Mouse (Mus musculus): ENCODE measurements at regions not wholly inside any gene's neighbourhood (a gene's known extent, or its start where the extent isn't known, plus 50 kb on each side); places are given as distances from the start of the nearest gene placed in this dataset.

- TF ChIP-seq EP300 (IDR thresholded peaks at IDR 0.05) = no peak
- TF ChIP-seq CTCF (IDR thresholded peaks at IDR 0.05) = no peak
These were observed 305.2 kb upstream of the Epha4 start for GRCm38 (mm10) chr1:77820101-77820500.

Measured in lung, postnatal 0 days (tissue).